Mouse (Mus musculus) embryonic facial prominence, embryonic 13.5 days (tissue): Measurements from ENCODE around the gene Arhgap17. TPM values are rescaled to one million over a fixed set of nuclear protein-coding genes. Genes with fewer than 3 reads are reported as not detected.

Experiments
- ATAC-seq: fragments of 200-750 bp; cut with Nextera tagmentation; 2 replicates; pipeline ENCODE4 v1.8.0; 2017; ENCODE audit warnings: low read depth; ENCODE audit not compliant: insufficient number of reproducible peaks, insufficient read depth, low FRiP score, low TSS enrichment
- H3K27ac ChIP-seq: fragments of 300-500 bp; sonication (generic); 2 replicates; pipeline ENCODE4 v1.5.1; 2015; ENCODE audit warnings: moderate library complexity, mild to moderate bottlenecking, inconsistent platforms
- H3K27me3 ChIP-seq: fragments of 300-500 bp; sonication (generic); 2 replicates; pipeline ENCODE4 v1.6.1; 2015; ENCODE audit warnings: mild to moderate bottlenecking, inconsistent platforms
- H3K36me3 ChIP-seq: fragments of 300-500 bp; sonication (generic); 2 replicates; pipeline ENCODE4 v1.6.1; 2015; ENCODE audit warnings: mild to moderate bottlenecking, inconsistent platforms
- H3K4me1 ChIP-seq: fragments of 300-500 bp; sonication (generic); 2 replicates; pipeline ENCODE4 v1.6.1; 2015; ENCODE audit warnings: inconsistent platforms
- H3K4me2 ChIP-seq: fragments of 300-500 bp; sonication (generic); 2 replicates; pipeline ENCODE4 v1.6.1; 2015; ENCODE audit warnings: moderate library complexity, mild to moderate bottlenecking, inconsistent platforms
- H3K4me3 ChIP-seq: fragments of 300-500 bp; sonication (generic); 2 replicates; pipeline ENCODE4 v1.5.1; 2015; ENCODE audit warnings: mild to moderate bottlenecking, inconsistent platforms
- H3K9ac ChIP-seq: fragments of 300-500 bp; sonication (generic); 2 replicates; pipeline ENCODE4 v1.6.1; 2015; ENCODE audit warnings: mild to moderate bottlenecking, inconsistent platforms
- H3K9me3 ChIP-seq: fragments of 300-500 bp; sonication (generic); 2 replicates; pipeline ENCODE4 v1.6.1; 2016; ENCODE audit warnings: inconsistent platforms
- WGBS: fragments of 180-500 bp; shearing (Covaris S2); methylation state at CpG from one replicate; pipeline ENCODE4 v1.1.7; 2015; ENCODE audit warnings: mixed read lengths; 5-methylcytosine and 5-hydroxymethylcytosine counted together
- polyA plus RNA-seq: library from polyadenylated mRNA; unstranded; fragments of >200 nt; fragmentation: Nextera tagmentation; extraction: Ambion mirVana; gene quantifications from 2 replicates; pipeline ENCODE4 v1.2.1, GENCODE M21; 2015

Arhgap17 gene
- polyA plus RNA-seq, 1 experiment from 2014 or later = 21.4 TPM

- H3K36me3 ChIP-seq = no peaks in the 10 kb centered on the region
- no peaks in the 10 kb centered on the region for H3K9me3 ChIP-seq
- no peak for ATAC-seq
- WGBS = 85% methylated on average over 5 of the region's 5 CpGs
- H3K4me1 ChIP-seq = no peaks in the 10 kb centered on the region
- no peaks in the 10 kb centered on the region for H3K27me3 ChIP-seq
- no peak overlapping the region for H3K9ac ChIP-seq
- no peak overlapping the region for H3K4me3 ChIP-seq
- no peak overlapping the region for H3K27ac ChIP-seq
- no peak overlapping the region for H3K4me2 ChIP-seq
Observed at GRCm38 (mm10) chr7:123354392-123354791, 15.3 kb downstream of the Arhgap17 start.

- ATAC-seq = no peak
- H3K9me3 ChIP-seq = no peaks in the 10 kb centered on the region
- no peaks in the 10 kb centered on the region for H3K27me3 ChIP-seq
- H3K4me1 ChIP-seq = no peaks in the 10 kb centered on the region
- no peak overlapping the region for H3K4me2 ChIP-seq
- H3K36me3 ChIP-seq = no peaks in the 10 kb centered on the region
- H3K9ac ChIP-seq = no peak overlapping the region
- 83% methylated on average over 5 of the region's 5 CpGs for WGBS
- H3K4me3 ChIP-seq = no peak overlapping the region
- H3K27ac ChIP-seq = no peak overlapping the region
Observed at GRCm38 (mm10) chr7:123353879-123354278, 15.8 kb downstream of the Arhgap17 start.

GRCm38 (mm10) chr7:123353081-123353480 lies 16.6 kb downstream of the Arhgap17 start:
- H3K9ac ChIP-seq = no peak overlapping the region
- no peak overlapping the region for H3K27ac ChIP-seq
- no peak overlapping the region for H3K4me3 ChIP-seq
- H3K36me3 ChIP-seq = no peaks in the 10 kb centered on the region
- H3K4me2 ChIP-seq = no peak overlapping the region
- H3K9me3 ChIP-seq = no peaks in the 10 kb centered on the region
- WGBS = 95% methylated on average over 4 of the region's 4 CpGs
- no peaks in the 10 kb centered on the region for H3K4me1 ChIP-seq
- no peaks in the 10 kb centered on the region for H3K27me3 ChIP-seq
- ATAC-seq = no peak

GRCm38 (mm10) chr7:123350243-123350642 lies 19.5 kb downstream of the Arhgap17 start:
- ATAC-seq = no peak
- WGBS = 53% methylated on average over 2 of the region's 2 CpGs

DNA sequence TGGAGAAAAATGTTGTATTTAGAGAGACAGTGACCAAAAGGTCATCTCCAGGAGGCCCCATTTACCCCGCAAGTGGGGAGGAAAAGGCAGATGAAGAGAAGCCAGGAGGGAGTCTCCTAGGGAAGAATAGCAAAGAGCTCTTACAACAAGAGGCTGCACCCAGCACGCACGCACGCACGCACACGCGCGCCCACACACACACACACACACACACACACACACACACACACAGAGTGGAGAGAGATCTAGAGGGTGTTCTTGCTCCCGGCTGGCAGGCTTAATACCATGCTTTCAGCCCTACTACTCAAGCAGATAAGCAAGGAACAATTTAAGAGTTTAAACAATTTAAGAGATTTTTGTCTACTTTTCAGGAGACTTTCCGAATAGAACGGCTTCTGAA lies 19.9 kb downstream of the Arhgap17 start:
- no peak overlapping the region for H3K27ac ChIP-seq
- ATAC-seq = no peak
- H3K9me3 ChIP-seq = no peaks in the 10 kb centered on the region
- no peaks in the 10 kb centered on the region for H3K27me3 ChIP-seq
- no peak overlapping the region for H3K9ac ChIP-seq
- H3K4me1 ChIP-seq = no peaks in the 10 kb centered on the region
- H3K4me2 ChIP-seq = no peak overlapping the region
- H3K4me3 ChIP-seq = no peak overlapping the region
- no peaks in the 10 kb centered on the region for H3K36me3 ChIP-seq
- 84% methylated on average over 11 of the region's 11 CpGs for WGBS

More at GRCm38 (mm10) chr7:123350243-123350642, 19.5 kb downstream of the Arhgap17 start:
- H3K27ac ChIP-seq = no peak overlapping the region
- H3K4me3 ChIP-seq = no peak overlapping the region
- H3K36me3 ChIP-seq = no peaks in the 10 kb centered on the region
- no peaks in the 10 kb centered on the region for H3K9me3 ChIP-seq
- H3K9ac ChIP-seq = no peak overlapping the region
- no peak overlapping the region for H3K4me2 ChIP-seq
- no peaks in the 10 kb centered on the region for H3K27me3 ChIP-seq
- no peaks in the 10 kb centered on the region for H3K4me1 ChIP-seq

- no peak for ATAC-seq
- H3K36me3 ChIP-seq = no peaks in the 10 kb centered on the region
Observed at GRCm38 (mm10) chr7:123346631-123347290, 23.0 kb downstream of the Arhgap17 start.

DNA sequence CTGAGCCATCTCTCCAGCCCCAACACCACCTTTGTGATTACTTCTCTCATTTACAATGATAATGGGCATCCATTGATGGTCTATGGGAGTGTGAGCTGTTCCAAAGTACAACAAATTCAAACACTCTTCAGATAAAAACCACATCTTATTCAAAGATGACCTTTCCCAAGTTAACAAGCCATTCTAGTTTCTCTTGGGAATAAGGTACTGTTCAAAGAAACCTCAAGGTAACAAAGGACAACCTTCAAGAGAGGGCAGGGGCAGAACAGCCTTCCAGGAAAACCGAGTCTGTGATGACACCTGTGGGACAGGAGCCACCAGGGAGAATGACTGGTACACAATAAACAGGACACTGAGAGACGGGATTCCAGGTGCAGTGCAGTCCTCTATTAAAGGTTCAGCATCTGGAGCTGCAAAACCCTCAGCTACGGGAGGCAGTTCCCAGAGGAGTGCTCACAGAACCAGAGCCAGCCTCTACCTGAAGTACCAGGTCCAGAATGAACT lies 24.6 kb downstream of the Arhgap17 start:
- peaks cover 28% of the 10 kb centered on the region for H3K4me1 ChIP-seq
- no peak overlapping the region for H3K4me2 ChIP-seq
- no peak overlapping the region for H3K27ac ChIP-seq
- 73% methylated on average over 3 of the region's 3 CpGs for WGBS
- no peaks in the 10 kb centered on the region for H3K9me3 ChIP-seq
- no peak for ATAC-seq
- H3K4me3 ChIP-seq = no peak overlapping the region
- no peaks in the 10 kb centered on the region for H3K36me3 ChIP-seq
- no peaks in the 10 kb centered on the region for H3K27me3 ChIP-seq
- no peak overlapping the region for H3K9ac ChIP-seq

More at GRCm38 (mm10) chr7:123346631-123347290, 23.0 kb downstream of the Arhgap17 start:
- Histone ChIP-seq H3K27me3 (no peaks in the 10 kb centered on the region), H3K9me3 (no peaks in the 10 kb centered on the region), H3K27ac (no peak overlapping the region), H3K9ac (no peak overlapping the region), H3K4me3 (no peak overlapping the region), H3K4me2 (no peak overlapping the region), H3K4me1 (peaks cover 12% of the 10 kb centered on the region)
- 80% methylated on average over 7 of the region's 7 CpGs for WGBS

DNA sequence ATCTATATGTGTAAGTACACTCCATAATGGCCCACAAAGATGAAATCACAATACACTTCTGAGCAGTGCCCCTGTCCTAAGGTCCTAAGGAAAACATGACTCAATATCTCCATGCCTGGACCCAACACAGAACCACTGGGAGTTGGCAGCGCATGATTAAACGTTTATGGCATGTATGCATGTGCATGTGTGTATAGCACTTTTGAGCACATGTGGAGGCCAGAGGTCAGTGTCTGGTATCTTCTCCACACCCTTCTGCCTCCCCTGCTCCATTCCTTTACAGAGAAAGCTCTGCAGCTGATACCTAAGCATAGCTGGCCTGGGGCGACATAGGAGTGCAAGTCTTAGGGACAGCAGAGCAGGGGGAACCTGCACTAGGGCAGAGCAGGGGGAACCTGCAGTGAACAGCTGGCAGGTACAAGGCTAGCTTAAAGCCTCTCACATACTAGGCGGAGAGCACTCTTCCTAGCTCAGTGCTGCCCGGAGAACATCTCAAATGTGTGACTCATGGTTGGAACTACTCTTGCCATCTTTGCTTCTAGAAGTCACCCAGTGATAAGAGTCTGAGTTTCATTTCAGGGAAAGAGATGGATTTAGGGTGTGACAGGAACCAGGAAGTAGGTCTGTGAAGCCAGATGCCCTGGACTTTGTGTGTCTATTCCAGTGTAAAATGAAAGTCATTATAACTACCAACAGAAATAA lies 25.5 kb downstream of the Arhgap17 start:
- 90% methylated on average over 5 of the region's 5 CpGs for WGBS

DNA sequence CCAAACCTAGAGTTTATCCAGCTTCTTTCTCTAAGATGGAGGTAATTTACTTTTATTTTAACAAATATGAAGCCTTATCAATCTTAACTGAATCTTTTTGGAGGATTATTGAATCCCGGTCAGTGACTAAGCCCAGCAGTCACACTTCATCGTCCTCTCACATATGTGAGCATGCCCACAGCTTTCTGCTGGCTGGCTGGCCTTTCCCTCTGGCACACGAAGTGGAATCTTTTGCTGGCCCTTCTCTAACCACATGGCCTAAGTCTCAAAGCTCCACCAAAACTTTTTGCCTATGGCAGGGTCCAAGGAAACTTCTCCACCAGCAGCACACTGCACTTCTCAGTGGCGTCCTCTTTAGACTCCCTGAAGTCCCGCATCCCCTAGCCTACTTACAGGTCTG lies 27.8 kb downstream of the Arhgap17 start:
- H3K4me2 ChIP-seq = no peak overlapping the region
- ATAC-seq = no peak
- no peaks in the 10 kb centered on the region for H3K36me3 ChIP-seq
- no peak overlapping the region for H3K9ac ChIP-seq
- H3K4me3 ChIP-seq = no peak overlapping the region
- H3K27me3 ChIP-seq = no peaks in the 10 kb centered on the region
- no peak overlapping the region for H3K27ac ChIP-seq
- 55% methylated on average over 5 of the region's 5 CpGs for WGBS
- H3K4me1 ChIP-seq = peaks cover 28% of the 10 kb centered on the region
- no peaks in the 10 kb centered on the region for H3K9me3 ChIP-seq

More for the DNA sequence above, 25.5 kb downstream of the Arhgap17 start:
- Histone ChIP-seq H3K27ac (no peak overlapping the region), H3K4me2 (no peak overlapping the region), H3K9ac (no peak overlapping the region), H3K36me3 (no peaks in the 10 kb centered on the region), H3K4me3 (no peak overlapping the region), H3K4me1 (peaks cover 28% of the 10 kb centered on the region), H3K9me3 (no peaks in the 10 kb centered on the region), H3K27me3 (no peaks in the 10 kb centered on the region)
- no peak for ATAC-seq

GRCm38 (mm10) chr7:123338351-123338750 lies 31.4 kb downstream of the Arhgap17 start:
- no peak for ATAC-seq
- no peak overlapping the region for H3K9ac ChIP-seq
- no peaks in the 10 kb centered on the region for H3K9me3 ChIP-seq
- no peak overlapping the region for H3K4me3 ChIP-seq
- H3K4me2 ChIP-seq = no peak overlapping the region
- no peaks in the 10 kb centered on the region for H3K27me3 ChIP-seq
- peaks cover 28% of the 10 kb centered on the region for H3K4me1 ChIP-seq
- WGBS = 48% methylated on average over 8 of the region's 8 CpGs
- no peak overlapping the region for H3K27ac ChIP-seq
- H3K36me3 ChIP-seq = no peaks in the 10 kb centered on the region

GRCm38 (mm10) chr7:123336322-123336721 lies 33.4 kb downstream of the Arhgap17 start:
- H3K36me3 ChIP-seq = no peaks in the 10 kb centered on the region
- WGBS = 72% methylated on average over 1 of the region's 1 CpGs
- 0 out of 2 replicates have a peak overlapping the region, but pooled peaks have one; percentile 4 for H3K27ac ChIP-seq
- H3K9ac ChIP-seq = no peak overlapping the region
- peaks cover 17% of the 10 kb centered on the region for H3K4me1 ChIP-seq
- no peak overlapping the region for H3K4me3 ChIP-seq
- no peak overlapping the region for H3K4me2 ChIP-seq
- H3K9me3 ChIP-seq = no peaks in the 10 kb centered on the region
- ATAC-seq = no peak
- H3K27me3 ChIP-seq = no peaks in the 10 kb centered on the region

DNA sequence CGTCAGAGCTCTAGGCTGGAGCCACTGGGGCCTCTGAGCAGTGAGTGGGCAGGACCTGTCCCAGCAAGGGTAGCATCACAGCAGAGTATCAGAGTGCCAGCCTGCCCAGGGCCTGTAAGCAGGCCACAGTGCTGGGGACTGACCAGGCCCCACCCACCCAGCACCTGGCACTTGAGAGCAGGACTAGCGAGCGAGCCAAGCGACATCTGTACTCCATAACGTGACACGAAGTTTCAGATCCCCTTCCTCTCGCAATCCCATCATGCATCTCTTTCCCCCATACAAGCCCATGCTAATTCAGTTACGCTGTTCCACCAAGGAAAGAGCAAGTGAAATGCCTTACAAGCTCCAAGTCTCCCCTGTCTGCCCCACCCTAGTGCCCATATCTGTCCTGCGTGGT lies 39.2 kb downstream of the Arhgap17 start:
- no peak overlapping the region for H3K9ac ChIP-seq
- H3K27ac ChIP-seq = no peak overlapping the region
- H3K27me3 ChIP-seq = no peaks in the 10 kb centered on the region
- ATAC-seq = no peak
- WGBS = 77% methylated on average over 9 of the region's 9 CpGs
- H3K36me3 ChIP-seq = peaks cover 13% of the 10 kb centered on the region
- peaks cover 32% of the 10 kb centered on the region for H3K4me1 ChIP-seq
- H3K4me3 ChIP-seq = no peak overlapping the region
- no peaks in the 10 kb centered on the region for H3K9me3 ChIP-seq
- H3K4me2 ChIP-seq = no peak overlapping the region
